Mouse (Mus musculus) bone marrow, adult 2 months (tissue): Measurements from ENCODE around the gene Gnat1.

Experiments
- CTCF ChIP-seq: fragments of 200-500 bp; IDR thresholded peaks from 2 replicates; pipeline ENCODE4 v1.5.1; 2011; ENCODE audit warnings: low read length, control low read depth; ENCODE audit not compliant: control insufficient read depth, insufficient read depth
- POLR2A ChIP-seq: fragments of 200-500 bp; IDR thresholded peaks from 2 replicates; pipeline ENCODE4 v1.6.1; 2011; ENCODE audit warnings: low read depth, mild to moderate bottlenecking, control low read depth, low read length, borderline replicate concordance; ENCODE audit not compliant: control insufficient read depth

DNA sequence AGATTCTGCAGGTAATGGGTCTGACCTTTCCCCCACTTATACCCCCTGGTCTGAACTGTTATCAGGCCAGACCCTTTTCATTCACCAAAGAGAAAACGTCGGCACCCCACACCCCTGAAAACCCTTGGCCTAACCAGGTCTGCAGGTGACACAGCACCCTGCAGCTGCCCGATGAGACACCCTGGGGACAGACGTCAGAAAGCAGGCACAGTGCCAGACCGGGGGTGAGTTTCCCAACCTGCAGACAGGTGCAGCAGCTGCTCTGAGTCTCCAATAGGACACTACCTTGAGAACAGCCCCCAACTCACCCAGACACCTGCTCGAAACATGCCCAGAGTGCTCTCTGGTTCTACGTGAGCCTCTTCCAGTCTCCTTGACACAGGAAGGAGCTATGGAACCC, 9.4 kb upstream of the Gnat1 start:
- no peak for TF ChIP-seq POLR2A
- no peak for TF ChIP-seq CTCF
